Mouse (Mus musculus) left cerebral cortex, postnatal 4 days (tissue): ENCODE measurements around the gene 1520401A03Rik. TPM values are rescaled to one million over a fixed set of nuclear protein-coding genes. Genes with fewer than 3 reads are reported as not detected.

Source experiments
- DNase-seq: peaks from one replicate; pipeline ENCODE4 v3.0.0-alpha.2; 2022
- intact Hi-C: fragments of 180-260 bp; cut with DNase I; formaldehyde crosslinking; loops from one replicate; pipeline ENCODE4 v1.15.1; 2025
- total RNA-seq, 2 experiments: library from RNA; stranded (reverse); gene quantifications; 2 replicates each; pipeline ENCODE4 v1.2.3; 2021

1520401A03Rik gene
- total RNA-seq, 2 experiments from 2014 or later, result 0.32 TPM; not detected in 1

DNA sequence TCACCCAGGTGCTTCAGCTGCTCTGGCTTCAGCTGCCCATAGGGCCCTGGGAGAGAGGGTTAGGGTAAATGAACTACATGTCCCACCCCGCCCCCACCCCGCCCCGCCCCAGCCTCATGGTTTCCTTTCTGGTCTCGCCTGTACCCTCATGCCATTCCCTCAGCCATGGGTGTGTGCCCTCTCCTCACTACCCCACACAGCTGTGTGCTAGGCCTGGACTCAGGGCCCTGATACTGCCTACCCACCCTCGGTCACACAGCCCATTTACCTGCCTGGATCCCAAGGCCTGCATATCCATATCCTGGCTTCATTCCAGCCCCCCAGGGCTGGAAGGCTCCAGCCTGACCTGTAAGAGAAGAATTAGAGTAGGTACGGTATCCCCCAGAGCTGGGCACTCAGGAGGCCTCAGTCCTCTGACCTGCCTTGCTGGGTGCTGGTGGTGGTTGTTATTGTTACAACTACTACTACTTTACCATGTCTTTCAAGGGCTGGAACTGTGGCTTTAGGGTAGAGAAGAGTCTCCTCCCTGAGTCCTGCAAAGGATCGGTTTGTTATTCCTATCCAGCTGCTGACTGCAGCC, 17.0 kb downstream of the 1520401A03Rik start:
- DNase-seq, result no peak
- intact Hi-C loops, result no loop called here

DNA sequence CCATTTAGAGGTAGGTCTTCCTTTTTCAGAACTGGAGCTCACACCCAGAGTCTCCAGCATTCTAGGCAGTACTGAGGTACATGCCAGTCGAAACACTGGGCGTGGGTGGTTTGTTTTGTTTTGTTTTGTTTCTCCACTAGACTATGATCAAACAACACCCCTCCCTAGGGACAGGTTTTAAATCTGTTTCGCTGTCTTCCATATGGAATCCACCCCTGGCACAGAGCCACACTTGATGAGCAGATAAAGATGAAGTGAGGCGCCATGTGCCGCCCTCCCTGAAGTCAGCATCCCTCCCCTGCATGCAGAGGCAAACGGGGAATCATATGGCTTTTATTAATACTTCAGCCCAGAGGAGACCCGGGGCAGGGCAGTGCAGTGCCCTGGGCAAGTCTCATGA, 17.8 kb downstream of the 1520401A03Rik start:
- DNase-seq, result peak; percentile 49
- intact Hi-C loops, result no loop called here

DNA sequence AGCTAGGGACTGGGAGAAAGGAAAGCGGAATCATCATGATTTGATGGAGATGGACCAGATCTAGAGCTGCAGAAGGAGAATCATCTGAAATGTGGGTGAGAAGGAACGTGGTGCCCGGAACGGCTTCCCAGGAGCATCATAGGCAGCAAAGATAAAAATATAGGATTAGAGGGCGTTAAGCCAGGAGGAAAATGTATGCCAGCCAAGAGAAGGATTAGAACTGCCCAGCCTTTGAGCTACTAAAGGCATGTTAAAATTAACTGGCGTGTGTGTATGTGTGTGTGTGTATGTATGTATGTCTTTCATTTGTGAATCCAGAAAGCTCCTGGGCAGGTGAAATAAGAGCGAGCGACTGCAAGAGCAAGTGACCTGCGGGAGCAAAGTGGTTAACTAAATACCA, 19.3 kb downstream of the 1520401A03Rik start:
- no peak for DNase-seq

DNA sequence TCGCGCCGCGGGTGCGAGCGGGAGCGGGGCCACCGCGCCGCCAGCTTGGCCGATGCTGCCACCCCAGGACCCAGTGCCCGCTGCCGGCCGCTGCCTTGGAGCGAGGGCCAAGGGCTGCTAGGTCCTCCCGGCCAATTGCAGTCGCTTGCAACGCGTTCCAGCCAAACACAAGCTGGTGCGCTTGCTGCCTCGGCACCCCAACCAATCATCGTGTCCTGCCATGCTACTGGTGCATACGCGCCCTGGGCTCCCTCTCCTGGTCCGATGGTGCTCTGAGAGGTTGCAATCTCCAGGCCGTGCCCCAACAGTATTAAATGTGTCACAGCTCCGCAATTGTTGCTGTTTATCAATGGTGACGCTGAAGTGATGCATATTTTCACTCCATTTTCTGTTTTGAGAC, 22.5 kb downstream of the 1520401A03Rik start:
- intact Hi-C loops, result no loop called here
- peak; percentile 94 for DNase-seq

More for the DNA sequence above, 19.3 kb downstream of the 1520401A03Rik start:
- intact Hi-C loops, result no loop called here

DNA sequence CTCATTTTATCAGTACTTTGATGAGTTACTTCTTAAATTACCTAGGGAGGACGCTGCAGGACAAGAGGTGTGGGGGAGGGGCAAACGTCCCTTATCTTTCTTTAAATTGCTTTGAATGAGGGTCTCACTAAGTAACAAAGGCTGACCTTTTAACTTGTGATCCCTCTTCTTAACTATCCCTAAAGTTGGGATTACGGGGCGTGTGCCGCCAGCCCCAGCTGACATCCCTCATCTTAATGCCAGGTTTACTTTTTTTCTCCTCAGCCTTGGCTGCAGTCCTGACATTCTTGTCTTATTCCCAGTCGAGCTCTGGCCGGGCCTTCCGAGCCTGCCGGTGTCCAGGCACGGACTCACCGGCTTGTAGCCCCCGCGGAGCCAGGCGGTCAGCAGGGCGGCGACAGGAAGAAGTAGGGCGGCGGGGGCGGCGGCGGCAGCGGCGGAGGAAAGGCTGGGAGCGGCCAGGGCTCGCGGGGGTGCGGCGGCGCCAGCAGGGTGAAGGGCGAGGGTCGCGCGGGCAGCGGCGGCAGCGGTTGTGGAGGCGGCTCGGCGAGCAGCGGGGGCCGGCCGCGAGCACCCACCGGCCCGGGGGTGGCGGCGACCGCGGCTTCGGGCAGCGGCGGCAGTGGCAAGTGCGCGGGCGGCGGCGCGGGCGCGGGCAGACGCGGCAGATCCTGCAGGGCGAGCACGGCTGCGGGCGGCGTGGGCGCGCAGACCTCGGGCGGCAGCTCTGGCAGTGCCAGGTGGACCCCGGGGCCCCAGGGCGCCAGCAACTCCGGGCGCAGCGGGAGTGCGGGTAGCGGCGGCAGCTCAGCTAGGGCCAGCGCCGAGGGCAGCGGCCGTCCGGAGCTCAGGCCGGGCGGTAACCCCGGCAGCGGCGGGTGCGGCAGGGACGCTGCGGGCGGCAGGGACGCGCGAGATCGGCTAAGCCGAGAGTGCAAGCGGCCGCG, 23.2 kb downstream of the 1520401A03Rik start:
- intact Hi-C loops, result no loop called here
- DNase-seq, result peak; percentile 18

DNA sequence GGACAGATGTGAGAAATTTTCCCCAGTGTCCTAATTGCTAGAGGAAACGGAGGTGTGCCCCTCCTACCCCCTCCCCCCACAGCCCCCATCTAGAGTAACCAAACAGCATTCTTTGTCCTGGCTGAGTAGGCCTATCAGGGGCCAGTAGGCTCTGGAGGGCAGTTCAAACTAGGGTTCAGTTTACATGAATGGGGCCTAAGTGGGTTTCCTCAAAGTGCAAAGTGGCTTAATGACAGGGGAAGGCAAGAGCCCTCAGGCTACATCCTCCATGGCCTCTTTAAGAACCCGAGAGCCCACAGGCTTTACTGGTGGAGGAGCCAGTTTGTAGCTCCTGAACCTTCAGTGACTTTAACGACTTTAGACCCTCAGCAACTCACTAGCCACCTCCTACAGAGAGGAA, 26.8 kb downstream of the 1520401A03Rik start:
- DNase-seq, result no peak
- intact Hi-C loops, result no loop called here

DNA sequence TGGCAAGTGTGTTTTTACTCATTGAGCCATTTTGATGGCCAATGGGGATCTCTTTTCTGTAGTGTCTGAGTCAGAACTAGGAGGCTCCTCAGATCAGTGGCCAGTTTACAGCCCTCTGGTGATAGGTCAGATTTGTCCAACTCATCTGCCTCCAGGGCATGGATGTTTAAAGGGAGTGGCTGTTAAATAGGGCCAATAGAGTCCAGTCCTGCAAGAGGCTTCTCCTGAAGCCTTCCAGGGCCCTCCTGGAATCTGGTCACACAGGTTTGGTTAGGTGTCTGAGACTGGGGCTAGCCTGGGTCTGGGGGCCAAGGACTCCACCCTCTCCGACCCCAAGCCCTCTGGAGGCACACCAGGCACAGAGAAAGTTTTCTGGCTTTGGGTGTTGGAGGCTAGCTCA, 28.1 kb downstream of the 1520401A03Rik start:
- intact Hi-C loops, result no loop called here
- no peak for DNase-seq

DNA sequence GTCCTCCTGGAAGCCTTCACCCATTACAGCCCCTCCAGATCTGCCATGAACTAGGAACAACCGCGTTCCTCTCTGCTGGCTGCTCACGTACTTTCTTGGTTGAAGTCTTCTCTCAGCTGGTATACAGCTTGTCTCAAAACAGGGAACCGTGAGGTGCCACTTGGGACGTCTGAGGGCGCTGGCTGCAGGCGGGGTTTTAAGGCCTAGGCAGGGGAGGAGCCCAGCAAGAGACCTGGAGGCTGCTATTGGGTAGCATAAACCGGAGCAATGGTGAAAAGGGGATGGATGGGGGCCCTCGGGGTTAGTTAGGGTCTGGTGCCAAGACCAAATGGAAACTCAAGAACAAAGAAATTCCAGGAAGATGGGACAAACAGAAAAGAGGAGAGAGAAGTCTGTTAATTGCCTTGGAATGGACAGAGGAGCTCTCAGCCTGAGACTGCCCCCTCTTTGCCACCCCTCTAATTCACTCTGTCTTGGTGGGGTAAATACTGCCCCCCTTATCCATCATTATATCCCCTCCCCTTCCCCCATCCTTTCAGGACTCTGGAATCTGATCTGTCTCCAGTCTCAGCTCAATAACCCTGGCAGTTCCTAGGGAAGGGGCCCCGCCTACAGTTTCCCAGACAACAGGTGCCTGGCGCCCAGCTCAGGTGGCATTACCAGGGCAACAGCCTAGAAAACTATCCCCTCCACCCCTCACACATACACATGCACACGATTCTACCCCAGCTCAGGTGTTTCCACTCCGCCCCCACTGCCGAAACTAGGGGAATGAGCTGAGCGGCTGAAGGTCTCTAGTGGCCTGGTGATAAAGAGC, 38.5 kb downstream of the 1520401A03Rik start, which contains the start of gene Cldn9:
Gene Cldn9, minus strand, starts transcription at position 171 of the 817 bp plus-strand sequence.
- no peak for DNase-seq
- intact Hi-C loops, result no loop called here

DNA sequence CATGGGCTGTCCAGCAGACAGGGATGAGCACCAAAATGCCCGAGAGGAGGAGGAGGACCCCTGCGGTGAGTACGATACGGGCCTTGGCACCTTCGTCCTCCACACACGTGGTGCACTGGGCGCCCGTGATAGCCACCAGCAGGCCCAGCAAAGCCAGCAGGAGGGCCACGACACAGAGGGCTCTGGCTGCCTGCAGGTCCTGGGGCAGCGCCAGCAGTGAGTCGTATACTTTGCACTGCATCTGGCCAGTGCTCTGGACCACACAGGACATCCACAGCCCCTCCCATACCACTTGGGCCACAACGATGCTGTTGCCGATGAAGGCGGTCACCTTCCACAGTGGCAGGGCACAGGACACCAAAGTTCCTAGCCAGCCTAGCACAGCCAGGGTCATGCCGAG, 39.4 kb downstream of the 1520401A03Rik start:
- intact Hi-C loops, result no loop called here
- DNase-seq, result no peak

DNA sequence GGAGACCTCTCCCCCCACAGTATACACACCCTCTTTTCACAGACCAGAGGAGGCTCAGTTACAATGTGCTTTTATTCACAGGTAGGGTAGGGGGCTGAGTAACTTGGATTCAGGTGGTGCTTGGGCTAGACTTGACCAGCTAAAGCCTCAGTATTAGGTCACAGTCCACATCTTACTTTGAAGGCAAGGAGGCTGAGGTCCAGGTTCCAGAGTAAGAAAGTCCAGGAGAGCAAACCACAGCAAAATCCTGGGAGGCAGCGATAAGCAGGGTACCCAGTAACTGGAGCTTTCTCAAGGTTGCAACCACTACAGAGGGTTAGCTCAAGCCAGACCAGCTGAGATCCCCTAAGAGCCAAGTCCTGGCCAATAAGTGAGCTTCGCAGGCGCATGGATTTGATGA, 40.1 kb downstream of the 1520401A03Rik start:
- no peak for DNase-seq

DNA sequence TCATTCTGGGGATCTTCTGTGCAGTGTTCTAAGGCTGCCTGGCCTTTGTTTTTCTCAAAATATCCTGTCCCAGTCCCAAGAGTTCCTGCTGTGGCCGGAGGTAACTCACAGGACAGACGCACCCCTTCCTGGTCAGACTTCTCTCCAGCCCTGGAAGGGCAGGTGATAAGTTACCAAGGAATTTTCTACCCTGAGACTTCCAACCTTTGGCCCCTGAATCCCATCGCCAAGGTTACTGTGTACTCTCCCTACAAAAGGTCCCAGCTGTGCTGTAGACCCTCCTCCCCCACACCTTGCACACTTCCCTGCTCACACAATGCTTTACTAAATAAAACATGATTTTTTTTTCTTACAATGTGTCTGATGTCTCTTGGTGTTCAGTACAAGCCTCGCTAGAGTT, 40.5 kb downstream of the 1520401A03Rik start:
- no peak for DNase-seq
- intact Hi-C loops, result no loop called here

More for the DNA sequence above, 40.1 kb downstream of the 1520401A03Rik start:
- intact Hi-C loops, result no loop called here

DNA sequence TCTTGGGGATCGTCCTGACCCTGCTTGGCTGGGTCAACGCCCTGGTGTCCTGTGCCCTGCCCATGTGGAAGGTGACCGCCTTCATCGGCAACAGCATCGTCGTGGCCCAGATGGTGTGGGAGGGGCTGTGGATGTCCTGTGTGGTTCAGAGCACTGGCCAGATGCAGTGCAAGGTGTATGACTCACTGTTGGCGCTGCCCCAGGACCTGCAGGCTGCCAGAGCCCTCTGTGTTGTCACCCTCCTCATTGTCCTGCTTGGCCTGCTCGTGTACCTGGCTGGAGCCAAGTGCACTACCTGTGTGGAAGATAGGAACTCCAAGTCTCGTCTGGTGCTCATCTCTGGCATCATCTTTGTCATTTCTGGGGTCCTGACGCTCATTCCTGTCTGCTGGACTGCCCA, 41.5 kb downstream of the 1520401A03Rik start:
- intact Hi-C loops, result no loop called here
- no peak for DNase-seq

DNA sequence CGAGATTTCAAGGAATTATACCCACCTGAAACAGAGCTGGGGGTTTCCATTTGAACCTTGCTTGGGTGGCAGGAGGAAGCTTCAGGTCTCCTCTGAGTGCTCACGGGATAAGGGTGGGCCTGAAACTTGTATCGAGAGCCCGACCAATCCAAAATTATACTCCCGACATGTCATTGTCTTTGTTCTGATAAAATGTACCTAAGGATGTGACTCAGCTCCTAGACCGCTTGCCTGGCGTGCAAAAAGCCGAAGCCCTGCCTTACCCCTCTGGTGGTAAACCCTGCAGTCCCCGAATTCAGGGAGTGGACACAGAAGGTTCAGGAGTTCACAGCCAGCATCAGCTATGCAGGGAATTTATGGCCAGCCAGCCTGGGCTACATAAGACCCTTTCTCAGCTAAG, 42.2 kb downstream of the 1520401A03Rik start:
- DNase-seq, result no peak
- intact Hi-C loops, result no loop called here

DNA sequence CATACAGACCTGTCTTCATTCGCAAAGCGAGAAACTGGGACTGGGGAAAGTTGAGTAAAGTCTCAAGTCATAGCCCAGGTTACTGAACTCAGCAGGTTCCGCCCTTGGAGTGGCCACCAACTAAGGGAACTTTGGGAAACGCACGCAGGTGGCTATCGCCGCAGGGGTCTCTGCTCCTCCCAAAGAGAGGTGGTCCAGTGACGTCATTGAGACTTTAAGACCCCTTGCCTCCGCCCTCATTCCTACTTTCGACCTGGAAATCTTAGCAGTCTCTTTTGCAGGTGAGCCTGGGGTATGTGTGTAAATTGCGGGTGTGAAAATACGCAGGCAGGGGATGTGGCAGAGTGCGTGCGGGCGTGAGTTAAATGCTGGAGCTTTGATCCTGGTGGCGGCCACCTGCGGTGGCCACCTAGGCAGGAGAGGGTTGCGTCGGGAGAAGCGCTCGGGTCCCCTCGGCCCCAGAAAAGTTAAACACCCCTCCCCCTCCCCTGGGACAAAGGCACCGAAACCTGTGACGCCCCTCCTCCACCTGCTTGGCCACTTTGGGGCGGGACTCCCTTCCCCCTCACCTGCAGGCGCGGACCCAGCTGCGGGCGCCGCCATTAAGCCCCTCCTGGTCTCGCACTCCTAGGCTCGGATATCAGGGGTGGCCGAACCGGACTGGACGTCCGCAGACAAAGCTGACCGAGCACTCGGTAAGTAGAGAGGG, 43.3 kb downstream of the 1520401A03Rik start, which contains the start of gene Cldn6:
Gene Cldn6, plus strand, starts transcription at position 123 of the 709 bp plus-strand sequence.
- no peak for DNase-seq
- intact Hi-C loops, result no loop called here

DNA sequence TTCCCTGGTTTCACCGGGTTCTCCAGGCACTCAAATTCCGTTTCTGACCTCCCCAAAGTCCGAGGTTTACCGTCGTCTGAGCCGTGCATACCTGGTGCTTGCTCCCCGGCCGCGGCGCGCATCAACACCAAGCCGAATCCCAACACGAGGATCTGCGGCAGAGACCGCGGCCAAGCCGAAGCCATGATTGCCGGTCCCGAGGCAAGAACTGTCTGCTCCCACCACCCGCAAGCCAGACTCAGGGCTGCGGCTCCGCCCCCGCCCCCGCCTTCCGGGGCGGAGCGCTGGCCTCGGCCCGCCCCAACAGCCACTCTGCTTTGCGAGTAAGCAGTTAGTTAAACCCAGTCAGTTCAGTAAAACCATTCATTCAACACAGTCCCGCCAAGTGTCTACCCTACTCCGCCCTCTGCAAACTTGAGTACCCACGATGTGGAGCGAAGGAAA, 45.3 kb downstream of the 1520401A03Rik start, which contains the start of gene Tnfrsf12a:
Gene Tnfrsf12a, minus strand, starts transcription at position 233 of the 444 bp plus-strand sequence.
- intact Hi-C loops, result no loop called here
- DNase-seq, result peak; percentile 75

DNA sequence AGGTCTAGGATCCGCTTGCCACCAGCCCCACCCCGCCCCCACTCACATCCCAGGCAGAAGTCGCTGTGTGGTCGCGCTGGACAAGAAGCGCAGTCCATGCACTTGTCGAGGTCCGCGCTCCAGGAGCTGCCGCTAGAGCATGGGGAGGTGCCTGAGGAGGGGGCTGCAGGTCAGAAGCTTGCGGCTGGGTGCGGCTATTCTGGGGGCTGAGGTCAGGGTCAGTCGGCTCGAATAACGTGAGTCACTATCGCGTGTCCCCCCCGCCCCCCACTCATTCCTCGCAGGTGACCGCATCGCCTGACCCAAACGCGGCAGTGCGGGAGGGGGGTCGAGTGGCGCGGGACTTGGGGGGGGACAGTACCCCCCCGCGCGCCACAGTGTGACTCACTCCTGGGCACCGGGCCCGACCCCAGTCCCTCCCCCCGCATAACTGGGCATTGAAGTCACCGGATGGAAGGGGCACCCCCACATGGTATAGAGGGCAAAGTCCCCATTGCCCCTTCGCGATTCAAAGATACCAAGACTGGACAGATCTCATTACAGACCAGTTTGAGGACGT, 46.0 kb downstream of the 1520401A03Rik start:
- intact Hi-C loops, result no loop called here
- DNase-seq, result peak; percentile 45

DNA sequence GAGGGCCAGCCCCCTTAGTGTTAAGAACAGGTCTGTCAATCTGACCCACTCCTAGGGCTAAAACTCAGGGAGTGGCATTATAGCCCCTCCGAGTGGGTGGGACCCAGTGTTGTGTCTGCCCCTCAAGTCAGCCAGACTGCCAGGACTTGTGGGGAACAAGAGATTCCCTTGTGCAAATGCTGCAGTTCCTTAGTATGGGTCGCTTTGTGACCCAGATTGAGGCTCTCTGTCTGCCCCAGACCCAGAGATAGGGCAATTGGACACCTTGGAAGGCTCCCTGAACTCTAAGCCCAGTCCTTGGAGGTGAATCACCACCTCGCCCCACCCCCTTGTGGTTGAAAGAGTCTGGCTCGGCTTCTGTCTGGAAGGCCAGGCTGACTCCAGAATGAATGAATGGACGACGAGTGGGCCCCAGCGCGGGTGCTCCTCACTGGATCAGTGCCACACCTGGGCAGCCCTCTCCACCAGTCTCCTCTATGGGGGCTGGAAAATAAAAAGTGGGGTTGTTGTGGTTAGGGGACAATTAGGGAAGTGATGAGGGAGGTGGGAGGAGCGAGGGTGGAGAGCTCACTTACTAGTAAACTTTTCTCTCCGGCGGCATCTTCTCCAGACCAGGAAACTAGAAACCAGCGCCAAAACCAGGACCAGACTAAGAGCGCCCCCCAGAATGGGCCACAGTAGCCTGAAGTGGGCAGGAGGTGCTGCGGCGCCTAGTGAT, 46.9 kb downstream of the 1520401A03Rik start:
- intact Hi-C loops, result no loop called here
- no peak for DNase-seq

DNA sequence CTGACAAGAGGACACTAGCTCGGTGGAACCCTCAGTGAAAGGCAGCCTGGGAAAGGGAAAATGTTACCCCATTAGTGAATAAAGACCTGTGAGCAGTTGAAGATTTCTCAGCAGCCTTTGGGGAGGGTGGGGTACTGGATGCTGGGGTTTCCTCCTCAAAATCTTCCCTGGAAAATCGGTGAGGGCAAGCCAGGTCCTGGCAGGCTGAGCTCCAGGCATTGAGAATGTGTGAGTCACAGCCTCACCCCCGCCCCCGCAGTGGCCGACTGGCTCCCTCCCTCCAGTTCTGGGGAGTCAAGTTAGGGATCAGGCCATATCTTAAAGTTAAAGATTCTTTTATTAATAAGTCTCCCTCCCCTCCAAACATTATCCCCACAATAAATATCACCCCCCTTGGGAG, 47.5 kb downstream of the 1520401A03Rik start:
- no peak for DNase-seq

DNA sequence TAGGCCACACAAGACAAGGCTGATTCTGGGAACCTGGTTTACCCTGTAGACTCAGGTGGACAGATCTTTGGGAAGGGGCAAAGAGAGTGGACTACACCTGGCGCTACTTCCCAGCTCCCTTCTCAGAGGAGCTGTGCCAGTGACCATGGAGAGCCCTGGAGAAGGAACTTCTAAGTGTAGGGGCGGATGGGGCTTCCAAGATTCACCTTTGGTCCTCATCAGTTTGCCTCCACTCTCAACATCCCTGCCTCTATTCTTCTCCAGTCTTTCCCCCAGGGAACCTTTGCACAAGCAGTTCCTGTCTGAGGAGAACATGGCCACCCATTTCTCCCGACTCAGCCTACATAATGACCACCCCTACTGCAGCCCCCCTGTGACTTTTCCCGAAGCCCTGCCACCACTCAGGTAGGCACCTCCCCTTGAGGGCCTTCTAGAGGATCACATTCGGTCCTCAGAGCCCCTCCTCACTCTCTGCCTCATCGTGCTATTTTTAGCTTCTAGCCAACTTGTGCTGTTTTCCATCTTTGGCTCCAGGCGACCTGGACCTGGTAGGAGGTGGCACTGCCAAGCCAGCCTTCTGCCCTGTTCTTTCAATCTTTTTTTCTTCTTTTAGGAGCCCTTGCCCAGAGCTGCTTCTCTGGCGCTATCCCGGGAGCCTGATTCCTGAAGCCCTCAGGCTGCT, 48.2 kb downstream of the 1520401A03Rik start:
- DNase-seq, result no peak
- intact Hi-C loops, result no loop called here

More for the DNA sequence above, 47.5 kb downstream of the 1520401A03Rik start:
- intact Hi-C loops, result no loop called here
